Mouse (Mus musculus) intestine, embryonic 14.5 days (tissue): ENCODE measurements around the gene Osbpl2. TPM values are rescaled to one million over a fixed set of nuclear protein-coding genes. Genes with fewer than 3 reads are reported as not detected.
A peak's percentile ranks its signal among the peaks of the same experiment; 100 is the strongest.
"Not testable (repeated sequence)": the region's sequence is repeated elsewhere in the genome, so short reads cannot be mapped to it uniquely, and the experiment has no call there.

Experiments used
- ATAC-seq: fragments of 200-750 bp; cut with Nextera tagmentation; replicated peaks from 2 replicates; pipeline ENCODE4 v1.8.0; 2017; ENCODE audit warnings: low read depth, moderate number of reproducible peaks, moderate TSS enrichment, moderate library complexity; ENCODE audit not compliant: low FRiP score, low TSS enrichment
- DNase-seq: peaks from one replicate; pipeline ENCODE4 v3.0.0-alpha.2; 2018; ENCODE audit warnings: low spot score
- H3K27ac ChIP-seq: fragments of 300-500 bp; sonication (generic); 2 replicates; pipeline ENCODE4 v1.5.1; 2014; ENCODE audit warnings: low read depth, mild to moderate bottlenecking, control low read depth
- H3K27me3 ChIP-seq: fragments of 300-500 bp; sonication (generic); replicated peaks from 2 replicates; pipeline ENCODE4 v1.6.1; 2014; ENCODE audit warnings: low read length, control low read depth; ENCODE audit not compliant: control insufficient read depth, insufficient read depth
- H3K36me3 ChIP-seq: fragments of 300-500 bp; sonication (generic); 2 replicates; pipeline ENCODE4 v1.6.1; 2014; ENCODE audit warnings: low read length, control low read depth; ENCODE audit not compliant: control insufficient read depth, insufficient read depth
- H3K4me1 ChIP-seq: fragments of 300-500 bp; sonication (generic); replicated peaks from 2 replicates; pipeline ENCODE4 v1.6.1; 2014; ENCODE audit warnings: low read length, control low read depth, mixed read lengths; ENCODE audit not compliant: control insufficient read depth, insufficient read depth
- H3K4me2 ChIP-seq: fragments of 300-500 bp; sonication (generic); 2 replicates; pipeline ENCODE4 v1.6.1; 2014; ENCODE audit warnings: low read length
- H3K4me3 ChIP-seq: fragments of 300-500 bp; sonication (generic); 2 replicates; pipeline ENCODE4 v1.5.1; 2014; ENCODE audit warnings: low read depth, low read length, control low read depth, mixed read lengths
- H3K9ac ChIP-seq: fragments of 300-500 bp; sonication (generic); 2 replicates; pipeline ENCODE4 v1.6.1; 2014; ENCODE audit warnings: mild to moderate bottlenecking, low read length
- H3K9me3 ChIP-seq: fragments of 300-500 bp; sonication (generic); 2 replicates; pipeline ENCODE4 v1.6.1; 2016; ENCODE audit warnings: low read length, control low read depth; ENCODE audit not compliant: control insufficient read depth
- WGBS: fragments of 180-500 bp; shearing (Covaris S2); extraction: QIAGEN DNeasy Blood & Tissue Kit; methylation state at CpG from one replicate; pipeline ENCODE4 v1.1.7; 2014; 5-methylcytosine and 5-hydroxymethylcytosine counted together
- polyA plus RNA-seq: library from polyadenylated mRNA; unstranded; fragments of >200 nt; fragmentation: Nextera tagmentation; extraction: Ambion mirVana; gene quantifications from 2 replicates; pipeline ENCODE4 v1.2.1, GENCODE M21; 2014

Osbpl2 gene
- polyA plus RNA-seq, 1 experiment from 2014 or later, result 31.2 TPM

DNA sequence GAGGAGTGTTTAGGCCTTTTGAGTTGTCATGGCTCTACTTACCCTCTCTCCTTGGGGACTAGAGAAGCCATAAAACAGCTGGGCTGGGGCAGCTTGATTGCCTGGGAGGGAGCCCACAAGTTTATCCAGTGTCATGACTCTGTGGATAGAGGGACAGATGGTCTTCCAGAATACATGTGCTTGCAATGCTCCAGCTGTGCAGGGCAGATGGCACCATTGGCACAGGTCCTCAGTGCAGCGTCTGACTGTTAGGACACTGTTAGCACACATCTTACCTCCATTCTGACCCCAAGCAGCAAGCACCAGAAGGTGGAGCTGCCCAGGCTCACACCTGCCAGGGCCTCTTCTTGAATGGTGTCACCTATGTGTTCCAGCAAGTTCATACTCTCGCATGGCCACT, 46.7 kb downstream of the Osbpl2 start:
- Histone ChIP-seq H3K36me3 (peaks cover 24% of the 10 kb centered on the region), H3K9me3 (no peaks in the 10 kb centered on the region), H3K27me3 (no peaks in the 10 kb centered on the region), H3K4me3 (no peak overlapping the region), H3K4me1 (no peaks in the 10 kb centered on the region; the same call in 1 of the 2 replicates), H3K9ac (no peak overlapping the region), H3K27ac (no peak overlapping the region), H3K4me2 (no peak overlapping the region)
- DNase-seq (no peak), ATAC-seq (no peak)
- WGBS, result 80% methylated on average over 2 of the region's 2 CpGs

- Histone ChIP-seq H3K4me1 (no peaks in the 10 kb centered on the region; the same call in 1 of the 2 replicates), H3K27ac (no peak overlapping the region), H3K27me3 (no peaks in the 10 kb centered on the region), H3K36me3 (peaks cover 17% of the 10 kb centered on the region), H3K4me3 (no peak overlapping the region), H3K9ac (no peak overlapping the region), H3K9me3 (no peaks in the 10 kb centered on the region), H3K4me2 (no peak overlapping the region)
- WGBS, result 79% methylated on average over 2 of the region's 2 CpGs
- DNase-seq (no peak), ATAC-seq (no peak)
These were observed 47.8 kb downstream of the Osbpl2 start for GRCm38 (mm10) chr2:180166869-180167268.

- no peak overlapping the region for H3K4me3 ChIP-seq
- H3K27ac ChIP-seq, result no peak overlapping the region
- no peak for ATAC-seq
These were observed 51.2 kb downstream of the Osbpl2 start for GRCm38 (mm10) chr2:180170151-180170805.

DNA sequence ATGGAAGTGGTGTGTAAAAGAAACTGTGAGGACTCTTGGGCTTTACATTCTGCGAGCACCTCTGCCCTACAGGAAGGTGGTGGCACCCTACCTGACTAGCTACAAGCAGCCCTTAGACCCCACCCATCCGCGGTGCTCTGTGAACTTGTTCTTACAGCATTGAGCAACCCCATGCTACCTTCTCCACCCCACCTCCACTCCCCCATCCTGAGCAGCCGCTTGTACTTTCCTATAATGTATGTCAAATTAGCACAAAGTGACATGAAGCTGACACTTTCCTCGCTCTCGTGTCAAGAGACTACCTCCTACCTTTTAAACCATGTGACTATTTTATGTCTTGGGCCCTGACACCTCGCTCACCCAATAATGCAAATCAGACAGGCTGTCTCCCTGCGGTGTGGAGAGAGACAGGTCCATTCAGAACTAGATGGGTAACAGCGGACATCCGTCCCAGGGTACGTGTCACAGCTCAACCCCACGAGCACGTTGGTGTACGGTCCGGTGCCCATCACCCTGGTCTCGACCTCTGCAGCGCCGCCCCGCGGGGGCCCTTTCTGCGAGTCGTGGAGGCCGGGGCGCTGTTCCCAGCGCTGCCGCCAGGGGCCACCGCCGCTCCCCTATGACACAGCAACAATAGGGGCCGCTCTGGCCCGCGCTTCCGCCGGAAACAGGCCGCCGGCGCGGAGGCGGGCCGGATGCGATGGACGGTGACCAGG, 51.9 kb downstream of the Osbpl2 start, which contains the start of gene Adrm1:
Adrm1 (plus strand) TSS at position 680 of the 716 bp plus-strand sequence.
- WGBS, result 3% methylated on average over 41 of the region's 41 CpGs
- DNase-seq (peak; percentile 98), ATAC-seq (peak; percentile 97)
- Histone ChIP-seq H3K9me3 (no peaks in the 10 kb centered on the region), H3K27ac (peak within 1 kb of the TSS; percentile 88), H3K36me3 (peaks cover 30% of the 10 kb centered on the region), H3K4me1 (peaks cover 13% of the 10 kb centered on the region; the same call in 1 of the 2 replicates), H3K4me2 (peak within 1 kb of the TSS; percentile 99), H3K27me3 (no peaks in the 10 kb centered on the region), H3K9ac (peak within 1 kb of the TSS; percentile 93), H3K4me3 (peak within 1 kb of the TSS; percentile 89)

More at GRCm38 (mm10) chr2:180170151-180170805, 51.2 kb downstream of the Osbpl2 start:
- H3K36me3 ChIP-seq, result peaks cover 24% of the 10 kb centered on the region
- no peaks in the 10 kb centered on the region for H3K27me3 ChIP-seq
- peaks cover 13% of the 10 kb centered on the region; the same call in 1 of the 2 replicates for H3K4me1 ChIP-seq
- no peak overlapping the region for H3K4me2 ChIP-seq
- DNase-seq, result no peak
- H3K9me3 ChIP-seq, result no peaks in the 10 kb centered on the region
- H3K9ac ChIP-seq, result no peak overlapping the region
- 78% methylated on average over 11 of the region's 11 CpGs for WGBS

DNA sequence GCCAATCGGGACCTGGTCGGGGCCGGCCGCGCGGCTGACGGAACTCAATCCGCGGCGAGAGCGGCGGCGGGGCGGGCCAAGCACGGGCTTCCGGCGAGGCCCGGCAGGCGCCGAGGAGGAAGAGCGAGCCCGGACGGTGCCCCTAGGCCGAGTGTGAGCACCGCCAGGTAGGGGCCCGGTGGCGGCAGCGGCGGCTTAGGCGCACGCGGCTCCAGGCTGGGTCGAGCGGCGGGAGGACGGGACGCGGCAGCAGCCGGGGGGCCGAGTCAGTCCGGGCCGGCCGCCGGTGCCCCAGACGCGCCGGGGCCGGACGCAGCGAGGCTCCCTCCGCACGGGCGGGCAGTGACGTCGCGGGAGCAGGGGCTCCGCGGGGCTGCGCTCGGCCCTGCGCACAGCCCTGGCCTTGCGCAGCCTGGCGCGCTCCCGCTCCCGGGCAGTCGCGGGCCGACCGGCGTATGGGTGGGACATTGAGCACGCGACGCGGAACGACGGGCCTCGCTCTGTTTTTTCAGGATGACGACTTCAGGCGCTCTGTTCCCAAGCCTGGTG, 52.5 kb downstream of the Osbpl2 start:
- Histone ChIP-seq H3K27ac (peak overlapping the region; percentile 88), H3K36me3 (peaks cover 36% of the 10 kb centered on the region), H3K9ac (peak overlapping the region; percentile 93), H3K27me3 (no peaks in the 10 kb centered on the region), H3K9me3 (no peaks in the 10 kb centered on the region), H3K4me2 (peak overlapping the region; percentile 99), H3K4me1 (peaks cover 13% of the 10 kb centered on the region; the same call in 1 of the 2 replicates), H3K4me3 (peak overlapping the region; percentile 89)
- peak; percentile 70 for ATAC-seq
- DNase-seq, result no peak
- WGBS, result under 1% methylated on average over 80 of the region's 80 CpGs

GRCm38 (mm10) chr2:180172152-180172551, 53.0 kb downstream of the Osbpl2 start:
- WGBS, result 7% methylated on average over 8 of the region's 9 CpGs
- Histone ChIP-seq H3K4me3 (peak overlapping the region; percentile 89), H3K27me3 (no peaks in the 10 kb centered on the region), H3K36me3 (peaks cover 42% of the 10 kb centered on the region), H3K4me2 (peak overlapping the region; percentile 99), H3K27ac (peak overlapping the region; percentile 88; the same call in 1 of the 2 replicates), H3K9me3 (no peaks in the 10 kb centered on the region), H3K9ac (peak overlapping the region; percentile 93), H3K4me1 (peaks cover 13% of the 10 kb centered on the region; the same call in 1 of the 2 replicates)
- DNase-seq (peak; percentile 59), ATAC-seq (no peak)

- no peak for ATAC-seq
- Histone ChIP-seq H3K36me3 (peaks cover 52% of the 10 kb centered on the region), H3K9me3 (no peaks in the 10 kb centered on the region), H3K27ac (no peak overlapping the region), H3K9ac (no peak overlapping the region; the same call in 1 of the 2 replicates), H3K4me3 (no peak overlapping the region), H3K4me2 (peak overlapping the region; percentile 99), H3K27me3 (no peaks in the 10 kb centered on the region), H3K4me1 (peaks cover 13% of the 10 kb centered on the region; the same call in 1 of the 2 replicates)
- no peak for DNase-seq
- WGBS, result 82% methylated on average over 4 of the region's 4 CpGs
These were observed 54.1 kb downstream of the Osbpl2 start for GRCm38 (mm10) chr2:180173163-180173562.

DNA sequence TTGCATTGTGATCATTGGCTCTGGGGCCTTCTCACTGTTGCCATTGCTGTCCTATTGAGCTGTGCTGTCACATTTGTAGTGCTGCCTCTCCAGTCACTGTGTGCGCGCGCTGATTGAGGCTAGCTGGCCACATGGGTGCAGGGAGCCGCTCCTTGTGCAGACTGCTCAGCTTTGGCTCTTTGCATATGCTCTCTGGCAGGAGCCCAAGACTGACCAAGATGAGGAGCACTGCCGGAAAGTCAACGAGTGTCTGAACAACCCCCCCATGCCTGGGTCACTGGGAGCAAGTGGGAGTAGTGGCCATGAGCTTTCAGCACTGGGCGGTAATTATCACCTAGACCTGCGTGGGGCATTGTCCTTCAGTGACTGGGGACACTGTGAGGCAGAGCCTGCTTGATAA, 54.6 kb downstream of the Osbpl2 start:
- not testable (repeated sequence) for H3K9ac ChIP-seq

More for the DNA sequence above, 54.6 kb downstream of the Osbpl2 start:
- DNase-seq, H3K4me2 ChIP-seq, H3K4me3 ChIP-seq, H3K27me3 ChIP-seq, H3K27ac ChIP-seq, H3K9me3 ChIP-seq, ATAC-seq: not testable (repeated sequence)
- Histone ChIP-seq H3K4me1 (peaks cover 13% of the 10 kb centered on the region; the same call in 1 of the 2 replicates), H3K36me3 (peaks cover 56% of the 10 kb centered on the region)
- WGBS, result 91% methylated on average over 8 of the region's 8 CpGs
